Mouse (Mus musculus): ENCODE measurements around the gene Enpp6. TPM values are rescaled to one million over a fixed set of nuclear protein-coding genes. Genes with fewer than 3 reads are reported as not detected.

Gene Enpp6
- polyA plus RNA-seq, 2 experiments = 0.49 to 1.7 TPM

DNA sequence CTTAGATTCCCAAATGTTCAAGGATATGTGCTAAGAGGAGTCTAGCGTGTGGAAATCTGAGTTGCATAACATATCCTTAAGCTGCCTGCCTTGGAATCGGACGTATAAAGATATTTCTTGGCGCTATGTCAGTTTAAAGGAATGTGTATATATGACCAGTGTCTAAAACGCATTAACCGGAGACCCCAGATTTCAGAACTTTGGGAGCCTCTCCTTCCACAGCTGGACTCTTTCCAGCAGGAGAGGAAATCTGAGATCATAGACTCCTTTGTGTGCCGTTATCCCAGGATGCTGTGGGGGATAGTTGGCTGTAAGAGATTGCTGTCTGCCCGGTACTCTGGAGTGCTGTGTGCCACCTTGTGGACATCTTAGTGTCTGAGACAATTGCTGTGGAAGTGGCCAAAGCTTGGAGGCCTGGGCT, 34.5 kb downstream of the Enpp6 start:
- Histone ChIP-seq H3K27ac (replicated peaks; ENCODE audit: low read depth, low read length) (no peak overlapping the region), H3K9me3 (ENCODE audit: control insufficient read depth, low read length) (no peaks in the 10 kb centered on the region), H3K4me1 (ENCODE audit: control insufficient read depth, insufficient read depth, low read length) (no peaks in the 10 kb centered on the region), H3K27me3 (ENCODE audit: control insufficient read depth, insufficient read depth, low read length) (no peaks in the 10 kb centered on the region), H3K9ac (ENCODE audit: low read depth, low read length, severe bottlenecking) (no peak overlapping the region), H3K4me3 (replicated peaks; ENCODE audit: low read length) (no peak overlapping the region), H3K36me3 (ENCODE audit: control insufficient read depth, insufficient read depth, low read length) (no peaks in the 10 kb centered on the region), H3K4me2 (replicated peaks; ENCODE audit: low read depth, low read length, severe bottlenecking) (no peak overlapping the region)
- peak; percentile 24 for DNase-seq (ENCODE audit: low spot score)
- ATAC-seq (ENCODE audit: low FRiP score, low read depth) = peak; percentile 51
- 43% methylated on average over 8 of the region's 8 CpGs for WGBS
- no peak for TF ChIP-seq POLR2A (IDR thresholded peaks at IDR 0.05; ENCODE audit: borderline replicate concordance, extremely low read depth, insufficient read depth, insufficient read length)

DNA sequence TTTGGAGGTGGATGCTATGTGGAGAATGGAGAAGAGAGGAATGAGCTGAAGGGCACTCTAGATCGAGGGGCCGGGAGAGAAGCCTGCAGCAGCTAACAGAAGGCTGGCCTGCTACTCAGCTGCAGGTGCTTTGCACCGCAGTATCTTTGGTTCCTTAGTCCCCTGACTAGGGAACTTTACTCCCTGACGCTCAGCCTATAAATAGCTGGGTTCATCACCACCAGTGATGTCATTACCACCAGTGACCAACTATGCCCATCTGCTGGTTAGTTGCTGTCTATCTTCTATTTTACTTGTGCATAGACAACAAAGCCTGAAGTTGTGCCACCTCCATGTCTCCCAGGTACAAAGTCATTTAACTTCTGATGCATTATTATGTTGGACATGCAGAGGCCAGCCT, 37.9 kb downstream of the Enpp6 start:
- Histone ChIP-seq H3K4me2 (replicated peaks; ENCODE audit: low read depth, low read length, severe bottlenecking) (no peak overlapping the region), H3K4me1 (ENCODE audit: control insufficient read depth, insufficient read depth, low read length) (no peaks in the 10 kb centered on the region), H3K9me3 (ENCODE audit: control insufficient read depth, low read length) (no peaks in the 10 kb centered on the region), H3K27ac (replicated peaks; ENCODE audit: low read depth, low read length) (no peak overlapping the region), H3K9ac (ENCODE audit: low read depth, low read length, severe bottlenecking) (no peak overlapping the region), H3K36me3 (ENCODE audit: control insufficient read depth, insufficient read depth, low read length) (no peaks in the 10 kb centered on the region), H3K27me3 (ENCODE audit: control insufficient read depth, insufficient read depth, low read length) (no peaks in the 10 kb centered on the region), H3K4me3 (replicated peaks; ENCODE audit: low read length) (no peak overlapping the region)
- TF ChIP-seq POLR2A (IDR thresholded peaks at IDR 0.05; ENCODE audit: borderline replicate concordance, extremely low read depth, insufficient read depth, insufficient read length) = no peak
- 84% methylated on average over 4 of the region's 4 CpGs for WGBS
- DNase-seq (ENCODE audit: low spot score) (no peak), ATAC-seq (ENCODE audit: low FRiP score, low read depth) (no peak)

DNA sequence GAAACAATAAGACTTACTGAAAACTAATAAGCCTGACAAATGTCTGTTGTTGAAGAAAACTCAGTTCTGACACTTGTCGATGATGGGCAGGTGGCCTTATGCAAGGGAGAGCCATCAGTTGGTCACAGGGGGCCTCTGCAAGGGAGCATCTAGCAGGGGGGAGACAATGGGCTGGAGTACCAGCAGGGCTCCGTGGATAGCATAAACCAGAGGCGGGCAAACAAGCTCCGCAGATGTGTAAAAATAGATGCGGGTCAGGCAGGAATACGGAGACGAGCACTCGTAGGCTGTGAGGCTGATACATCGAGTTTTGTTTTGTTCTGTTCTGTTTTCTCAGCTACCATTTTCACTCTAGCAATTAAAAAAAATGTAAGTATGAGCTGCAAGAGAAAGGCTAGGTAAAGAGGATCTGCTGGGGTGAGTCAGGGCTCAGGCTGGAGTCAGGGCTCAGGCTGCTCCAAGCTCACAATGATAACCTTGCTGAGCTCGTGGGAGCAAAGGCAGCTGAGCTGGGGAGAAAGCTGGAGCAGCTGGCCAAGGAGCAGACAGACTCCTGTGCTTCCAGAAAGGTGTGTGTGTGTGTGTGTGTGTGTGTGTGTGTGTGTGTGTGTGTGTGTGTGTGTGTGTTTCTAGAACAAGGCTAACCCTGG, 40.3 kb downstream of the Enpp6 start:
- Histone ChIP-seq H3K4me2 (replicated peaks; ENCODE audit: low read depth, low read length, severe bottlenecking) (no peak overlapping the region), H3K4me3 (replicated peaks; ENCODE audit: low read length) (no peak overlapping the region), H3K9ac (ENCODE audit: low read depth, low read length, severe bottlenecking) (no peak overlapping the region), H3K27ac (replicated peaks; ENCODE audit: low read depth, low read length) (no peak overlapping the region), H3K36me3 (ENCODE audit: control insufficient read depth, insufficient read depth, low read length) (no peaks in the 10 kb centered on the region), H3K27me3 (ENCODE audit: control insufficient read depth, insufficient read depth, low read length) (no peaks in the 10 kb centered on the region), H3K9me3 (ENCODE audit: control insufficient read depth, low read length) (no peaks in the 10 kb centered on the region), H3K4me1 (ENCODE audit: control insufficient read depth, insufficient read depth, low read length) (no peaks in the 10 kb centered on the region)
- DNase-seq (ENCODE audit: low spot score) (no peak), ATAC-seq (ENCODE audit: low FRiP score, low read depth) (no peak)
- WGBS = 78% methylated on average over 10 of the region's 10 CpGs
- no peak for TF ChIP-seq POLR2A (IDR thresholded peaks at IDR 0.05; ENCODE audit: borderline replicate concordance, extremely low read depth, insufficient read depth, insufficient read length)

DNA sequence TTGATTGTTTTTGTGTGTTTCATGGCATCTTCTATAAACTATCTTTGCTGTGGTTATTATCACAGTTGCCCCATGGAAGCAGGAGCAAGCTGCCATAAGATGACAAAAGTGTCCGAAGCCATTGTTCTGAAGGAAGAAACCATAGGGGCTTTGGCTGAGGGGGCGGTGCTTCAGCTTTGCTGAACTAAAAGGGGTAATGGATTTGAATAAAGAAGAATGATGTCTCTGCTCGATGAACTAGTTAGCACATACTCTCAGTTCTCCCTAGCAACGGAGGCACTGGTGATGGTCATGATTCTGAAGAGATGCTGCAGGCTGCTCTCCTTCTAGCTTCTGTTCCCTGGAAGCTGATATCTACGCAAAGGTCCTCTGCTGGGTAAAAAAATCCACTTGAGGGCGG, 41.8 kb downstream of the Enpp6 start:
- no peaks in the 10 kb centered on the region for H3K36me3 ChIP-seq (ENCODE audit: control insufficient read depth, insufficient read depth, low read length)
- TF ChIP-seq POLR2A (IDR thresholded peaks at IDR 0.05; ENCODE audit: borderline replicate concordance, extremely low read depth, insufficient read depth, insufficient read length) = no peak
- WGBS = 86% methylated on average over 6 of the region's 6 CpGs
- H3K27ac ChIP-seq (replicated peaks; ENCODE audit: low read depth, low read length) = no peak overlapping the region
- DNase-seq (ENCODE audit: low spot score) (no peak), ATAC-seq (ENCODE audit: low FRiP score, low read depth) (no peak)
- H3K4me1 ChIP-seq (ENCODE audit: control insufficient read depth, insufficient read depth, low read length) = no peaks in the 10 kb centered on the region
- H3K4me3 ChIP-seq (replicated peaks; ENCODE audit: low read length) = no peak overlapping the region
- H3K9ac ChIP-seq (ENCODE audit: low read depth, low read length, severe bottlenecking) = no peak overlapping the region
- no peaks in the 10 kb centered on the region for H3K9me3 ChIP-seq (ENCODE audit: control insufficient read depth, low read length)
- H3K4me2 ChIP-seq (replicated peaks; ENCODE audit: low read depth, low read length, severe bottlenecking) = no peak overlapping the region
- H3K27me3 ChIP-seq (ENCODE audit: control insufficient read depth, insufficient read depth, low read length) = no peaks in the 10 kb centered on the region

DNA sequence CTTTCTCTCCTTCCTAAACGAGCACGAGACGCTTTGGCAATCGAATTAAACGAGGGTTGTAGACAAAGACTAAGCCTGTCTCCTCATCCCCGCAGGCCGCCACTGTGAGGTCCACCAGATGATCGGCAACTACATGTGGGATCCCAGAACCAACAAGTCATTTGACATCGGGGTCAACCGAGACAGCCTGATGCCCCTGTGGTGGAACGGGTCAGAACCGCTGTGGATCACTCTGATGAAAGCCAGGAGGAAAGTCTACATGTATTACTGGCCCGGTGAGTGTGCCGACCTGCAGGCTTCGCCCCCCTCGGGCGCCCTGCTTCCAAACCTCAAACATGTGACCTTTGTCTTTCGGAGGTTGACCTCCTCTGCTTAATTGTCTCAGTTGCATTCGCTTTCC, 43.6 kb downstream of the Enpp6 start:
- 86% methylated on average over 19 of the region's 19 CpGs for WGBS

More for the DNA sequence above, 43.6 kb downstream of the Enpp6 start:
- DNase-seq (ENCODE audit: low spot score) (no peak), ATAC-seq (ENCODE audit: low FRiP score, low read depth) (no peak)
- Histone ChIP-seq H3K27ac (replicated peaks; ENCODE audit: low read depth, low read length) (no peak overlapping the region), H3K4me3 (replicated peaks; ENCODE audit: low read length) (no peak overlapping the region), H3K36me3 (ENCODE audit: control insufficient read depth, insufficient read depth, low read length) (no peaks in the 10 kb centered on the region), H3K4me2 (replicated peaks; ENCODE audit: low read depth, low read length, severe bottlenecking) (no peak overlapping the region), H3K9me3 (ENCODE audit: control insufficient read depth, low read length) (no peaks in the 10 kb centered on the region), H3K4me1 (ENCODE audit: control insufficient read depth, insufficient read depth, low read length) (no peaks in the 10 kb centered on the region), H3K27me3 (ENCODE audit: control insufficient read depth, insufficient read depth, low read length) (no peaks in the 10 kb centered on the region), H3K9ac (ENCODE audit: low read depth, low read length, severe bottlenecking) (no peak overlapping the region)
- TF ChIP-seq POLR2A (IDR thresholded peaks at IDR 0.05; ENCODE audit: borderline replicate concordance, extremely low read depth, insufficient read depth, insufficient read length) = no peak
